Mouse (Mus musculus): ENCODE measurements around the gene R3hdml. TPM values are rescaled to one million over a fixed set of nuclear protein-coding genes. Genes with fewer than 3 reads are reported as not detected.

Gene R3hdml
- total RNA-seq (2014; rRNA removed; ENCODE audit: low replicate concordance) (not detected in 2 replicates), polyA plus RNA-seq (2015; fragmentation: Nextera tagmentation; extraction: Ambion mirVana) (not detected in 2 replicates)

DNA sequence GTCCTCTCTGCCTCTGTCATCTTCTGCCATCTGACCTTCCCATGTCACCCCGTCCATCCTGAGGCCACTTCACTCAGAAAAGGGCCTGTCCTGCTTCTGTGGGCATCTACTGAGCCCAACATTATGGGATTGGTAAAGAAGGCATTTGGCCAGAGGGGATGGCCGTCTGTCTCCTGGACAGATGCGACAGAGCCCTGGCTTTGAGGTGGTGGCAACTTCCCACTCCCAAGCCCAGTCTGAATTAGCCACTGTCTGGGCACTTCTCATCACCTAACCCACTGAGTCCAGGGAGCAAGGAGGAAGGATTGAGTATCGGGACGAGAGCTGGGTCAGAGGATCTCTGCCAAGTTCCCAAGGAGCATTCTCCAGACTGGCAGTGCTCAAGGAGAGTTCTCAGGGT lies at the start of gene R3hdml:
Gene R3hdml (plus strand): TSS at position 301 of the 400 bp plus-strand sequence.
- no peak within 1 kb of the TSS for H3K4me3 ChIP-seq (ENCODE audit: low read depth, low read length)
- no peaks in the 10 kb centered on the region for H3K4me1 ChIP-seq (ENCODE audit: control insufficient read depth, insufficient read depth)
- TF ChIP-seq CTCF (IDR thresholded peaks at IDR 0.05; ENCODE audit: low read depth) (no peak), EP300 (IDR thresholded peaks at IDR 0.05; ENCODE audit: low read depth) (no peak)
- 69% methylated on average over 5 of the region's 5 CpGs for WGBS
- ATAC-seq (ENCODE audit: insufficient read depth, low read depth): no peak
- H3K9me3 ChIP-seq (replicated peaks; ENCODE audit: control insufficient read depth, low read length): no peaks in the 10 kb centered on the region
- no peak for DNase-seq (ENCODE audit: low spot score)
- no peak within 1 kb of the TSS for H3K27ac ChIP-seq (ENCODE audit: low read depth)
- H3K27me3 ChIP-seq (ENCODE audit: control insufficient read depth, insufficient read depth, low read length): peaks cover 10% of the 10 kb centered on the region; the same call in 1 of the 2 replicates
- no peak within 1 kb of the TSS for H3K9ac ChIP-seq (replicated peaks; ENCODE audit: low read depth, low read length)
- no peaks in the 10 kb centered on the region for H3K36me3 ChIP-seq (replicated peaks; ENCODE audit: control insufficient read depth, insufficient read depth, low read length)
- H3K4me2 ChIP-seq (ENCODE audit: low read depth, low read length): no peak within 1 kb of the TSS

DNA sequence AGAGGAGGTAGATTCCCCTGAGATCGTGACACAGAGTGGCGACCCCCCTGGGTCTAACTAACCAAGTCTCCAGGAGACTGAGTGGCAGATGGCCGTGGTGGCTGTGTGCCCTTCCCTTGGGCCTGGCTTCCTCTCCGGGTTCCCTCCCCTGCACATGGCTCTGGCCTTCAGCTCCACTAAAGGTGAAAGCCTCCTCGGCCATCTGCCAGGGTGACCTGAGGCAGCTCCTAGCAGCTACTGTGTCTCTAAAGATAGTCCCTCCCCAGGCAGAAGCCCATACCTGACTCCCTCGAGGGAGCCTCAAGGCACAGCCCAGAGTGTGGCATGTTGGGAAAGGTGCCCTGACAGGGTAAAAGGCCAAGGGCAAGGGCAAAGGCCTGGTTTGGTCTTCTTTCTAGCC lies 48.6 kb upstream of the R3hdml start:
- ATAC-seq (ENCODE audit: insufficient read depth, low read depth) (no peak), DNase-seq (ENCODE audit: low spot score) (no peak)
- H3K4me1 ChIP-seq (ENCODE audit: control insufficient read depth, insufficient read depth): no peaks in the 10 kb centered on the region
- no peak overlapping the region for H3K4me2 ChIP-seq (ENCODE audit: low read depth, low read length)
- WGBS: 48% methylated on average over 6 of the region's 6 CpGs
- no peak overlapping the region for H3K27ac ChIP-seq (ENCODE audit: low read depth)
- H3K9me3 ChIP-seq (replicated peaks; ENCODE audit: control insufficient read depth, low read length): no peaks in the 10 kb centered on the region
- no peaks in the 10 kb centered on the region for H3K36me3 ChIP-seq (replicated peaks; ENCODE audit: control insufficient read depth, insufficient read depth, low read length)
- H3K4me3 ChIP-seq (ENCODE audit: low read depth, low read length): no peak overlapping the region
- H3K27me3 ChIP-seq (ENCODE audit: control insufficient read depth, insufficient read depth, low read length): peaks cover 15% of the 10 kb centered on the region
- TF ChIP-seq EP300 (IDR thresholded peaks at IDR 0.05; ENCODE audit: low read depth) (no peak), CTCF (IDR thresholded peaks at IDR 0.05; ENCODE audit: low read depth) (no peak)
- H3K9ac ChIP-seq (replicated peaks; ENCODE audit: low read depth, low read length): no peak overlapping the region

DNA sequence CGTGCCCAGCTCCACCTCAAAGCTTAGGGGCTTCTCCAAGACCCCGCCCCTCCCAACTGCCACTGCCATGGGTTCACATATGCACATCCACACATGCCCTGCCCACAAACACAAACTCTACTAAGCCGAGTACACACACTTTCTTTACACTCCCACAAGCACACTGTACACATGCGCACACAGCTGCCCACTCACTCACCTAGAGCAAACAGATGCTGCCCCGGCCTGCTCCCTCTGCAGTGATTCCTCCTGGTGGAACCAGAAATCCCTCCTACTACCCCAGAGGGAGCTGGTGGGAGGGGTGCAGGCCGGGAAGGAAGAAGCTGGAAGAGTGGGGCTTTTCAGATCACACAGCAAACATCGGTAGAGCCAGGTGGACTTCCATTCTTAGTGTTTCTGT lies 48.1 kb upstream of the R3hdml start:
- no peaks in the 10 kb centered on the region for H3K4me1 ChIP-seq (ENCODE audit: control insufficient read depth, insufficient read depth)

DNA sequence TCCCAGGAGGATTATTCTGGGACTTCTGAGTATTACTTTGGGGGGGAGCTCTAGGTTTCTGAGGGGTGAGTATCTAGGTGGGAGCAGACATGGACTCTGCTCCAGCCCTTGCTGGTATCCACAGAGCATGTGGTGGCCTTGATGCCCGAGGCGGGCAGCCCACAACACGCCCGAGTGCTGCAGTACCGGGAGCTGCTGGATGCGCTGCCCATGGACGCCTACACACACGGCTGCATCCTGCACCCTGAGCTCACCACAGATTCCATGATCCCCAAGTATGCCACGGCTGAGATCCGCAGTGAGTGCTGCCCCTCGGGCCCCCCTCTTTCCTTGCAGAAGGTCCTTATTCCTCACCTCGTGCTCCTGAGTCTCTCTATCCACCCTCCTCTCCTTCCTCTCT lies 44.7 kb upstream of the R3hdml start:
- no peaks in the 10 kb centered on the region for H3K9me3 ChIP-seq (replicated peaks; ENCODE audit: control insufficient read depth, low read length)
- no peak overlapping the region for H3K27ac ChIP-seq (ENCODE audit: low read depth)
- H3K27me3 ChIP-seq (ENCODE audit: control insufficient read depth, insufficient read depth, low read length): no peaks in the 10 kb centered on the region
- whole genome bisulfite sequencing: 78% methylated on average over 12 of the region's 12 CpGs
- no peaks in the 10 kb centered on the region for H3K4me1 ChIP-seq (ENCODE audit: control insufficient read depth, insufficient read depth)
- H3K9ac ChIP-seq (replicated peaks; ENCODE audit: low read depth, low read length): no peak overlapping the region
- ATAC-seq (ENCODE audit: insufficient read depth, low read depth) (no peak), DNase-seq (ENCODE audit: low spot score) (no peak)
- no peak for TF ChIP-seq CTCF (IDR thresholded peaks at IDR 0.05; ENCODE audit: low read depth)
- TF ChIP-seq EP300 (IDR thresholded peaks at IDR 0.05; ENCODE audit: low read depth): no peak
- no peak overlapping the region for H3K4me3 ChIP-seq (ENCODE audit: low read depth, low read length)
- no peaks in the 10 kb centered on the region for H3K36me3 ChIP-seq (replicated peaks; ENCODE audit: control insufficient read depth, insufficient read depth, low read length)
- no peak overlapping the region for H3K4me2 ChIP-seq (ENCODE audit: low read depth, low read length)

More for the DNA sequence above, 48.1 kb upstream of the R3hdml start:
- no peaks in the 10 kb centered on the region for H3K36me3 ChIP-seq (replicated peaks; ENCODE audit: control insufficient read depth, insufficient read depth, low read length)
- no peak overlapping the region for H3K27ac ChIP-seq (ENCODE audit: low read depth)
- H3K27me3 ChIP-seq (ENCODE audit: control insufficient read depth, insufficient read depth, low read length): peaks cover 10% of the 10 kb centered on the region
- H3K4me2 ChIP-seq (ENCODE audit: low read depth, low read length): no peak overlapping the region
- H3K9ac ChIP-seq (replicated peaks; ENCODE audit: low read depth, low read length): no peak overlapping the region
- no peak for ATAC-seq (ENCODE audit: insufficient read depth, low read depth)
- TF ChIP-seq CTCF (IDR thresholded peaks at IDR 0.05; ENCODE audit: low read depth) (no peak), EP300 (IDR thresholded peaks at IDR 0.05; ENCODE audit: low read depth) (no peak)
- DNase-seq (ENCODE audit: low spot score): no peak
- H3K4me3 ChIP-seq (ENCODE audit: low read depth, low read length): no peak overlapping the region
- H3K9me3 ChIP-seq (replicated peaks; ENCODE audit: control insufficient read depth, low read length): no peaks in the 10 kb centered on the region
- WGBS: 58% methylated on average over 7 of the region's 7 CpGs

DNA sequence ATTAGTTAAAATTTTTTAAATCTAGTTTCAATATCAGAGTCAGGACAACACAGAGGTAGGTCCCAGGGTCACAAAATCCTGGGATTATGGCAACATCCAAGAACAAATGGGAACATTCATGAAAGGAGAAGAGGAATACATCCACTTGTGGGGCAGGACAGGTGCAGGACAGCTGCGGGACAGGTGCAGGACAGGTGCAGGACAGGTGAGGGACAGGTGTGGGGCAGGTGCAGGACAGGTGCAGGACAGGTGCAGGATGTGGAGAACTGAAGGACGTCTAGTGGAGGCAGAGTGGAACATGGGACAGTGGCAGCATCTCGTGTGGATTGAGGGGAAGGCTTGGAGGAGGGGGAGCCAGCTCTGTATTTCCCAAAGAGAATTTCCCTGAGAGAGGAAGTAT lies 42.8 kb upstream of the R3hdml start:
- Histone ChIP-seq H3K9ac (replicated peaks; ENCODE audit: low read depth, low read length) (no peak overlapping the region), H3K4me1 (ENCODE audit: control insufficient read depth, insufficient read depth) (no peaks in the 10 kb centered on the region), H3K27ac (ENCODE audit: low read depth) (no peak overlapping the region), H3K9me3 (replicated peaks; ENCODE audit: control insufficient read depth, low read length) (no peaks in the 10 kb centered on the region), H3K4me3 (ENCODE audit: low read depth, low read length) (no peak overlapping the region), H3K4me2 (ENCODE audit: low read depth, low read length) (no peak overlapping the region), H3K27me3 (ENCODE audit: control insufficient read depth, insufficient read depth, low read length) (no peaks in the 10 kb centered on the region), H3K36me3 (replicated peaks; ENCODE audit: control insufficient read depth, insufficient read depth, low read length) (no peaks in the 10 kb centered on the region)
- DNase-seq (ENCODE audit: low spot score) (no peak), ATAC-seq (ENCODE audit: insufficient read depth, low read depth) (no peak)
- TF ChIP-seq EP300 (IDR thresholded peaks at IDR 0.05; ENCODE audit: low read depth): no peak
- no peak for TF ChIP-seq CTCF (IDR thresholded peaks at IDR 0.05; ENCODE audit: low read depth)
- 49% methylated on average over 3 of the region's 3 CpGs for WGBS

DNA sequence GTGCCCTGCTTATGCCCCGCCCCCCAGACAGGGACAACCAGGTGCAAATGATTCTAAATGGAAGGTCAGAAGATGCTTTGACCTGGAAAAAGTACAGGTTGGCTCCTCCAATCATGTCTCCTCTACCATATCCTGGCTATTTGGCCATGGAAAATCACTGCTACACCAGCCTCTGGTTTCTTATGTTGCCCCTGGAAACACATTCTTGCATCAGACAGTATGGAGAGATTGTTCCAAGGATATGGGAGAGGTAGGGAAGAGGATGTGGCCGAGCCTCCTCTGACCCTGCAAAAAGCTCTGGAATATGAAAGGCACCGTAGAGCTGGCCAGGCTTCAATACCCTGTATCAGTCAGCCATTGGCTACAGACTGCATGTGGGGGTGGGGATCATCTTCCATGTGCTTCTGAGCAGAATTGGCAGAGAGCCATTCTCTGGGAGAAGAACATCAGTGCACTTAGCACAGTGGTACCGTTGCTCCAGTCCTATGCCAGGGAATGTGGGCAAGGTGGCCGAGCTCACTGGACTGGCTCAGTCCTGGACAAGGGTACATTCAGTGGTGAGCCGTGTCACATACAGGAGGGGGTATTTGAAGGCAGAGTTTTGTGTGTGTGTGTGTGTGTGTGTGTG lies 41.3 kb upstream of the R3hdml start:
- Histone ChIP-seq H3K27ac (ENCODE audit: low read depth) (no peak overlapping the region), H3K27me3 (ENCODE audit: control insufficient read depth, insufficient read depth, low read length) (no peaks in the 10 kb centered on the region), H3K9me3 (replicated peaks; ENCODE audit: control insufficient read depth, low read length) (no peaks in the 10 kb centered on the region), H3K9ac (replicated peaks; ENCODE audit: low read depth, low read length) (no peak overlapping the region), H3K36me3 (replicated peaks; ENCODE audit: control insufficient read depth, insufficient read depth, low read length) (no peaks in the 10 kb centered on the region), H3K4me2 (ENCODE audit: low read depth, low read length) (no peak overlapping the region), H3K4me3 (ENCODE audit: low read depth, low read length) (no peak overlapping the region), H3K4me1 (ENCODE audit: control insufficient read depth, insufficient read depth) (no peaks in the 10 kb centered on the region)
- WGBS: 39% methylated on average over 6 of the region's 6 CpGs
- no peak for DNase-seq (ENCODE audit: low spot score)
- TF ChIP-seq CTCF (IDR thresholded peaks at IDR 0.05; ENCODE audit: low read depth) (no peak), EP300 (IDR thresholded peaks at IDR 0.05; ENCODE audit: low read depth) (no peak)
- ATAC-seq (ENCODE audit: insufficient read depth, low read depth): no peak
